Mouse (Mus musculus) kidney, embryonic 16.5 days (tissue): ENCODE measurements around the gene Hoxa5. TPM values are rescaled to one million over a fixed set of nuclear protein-coding genes. Genes with fewer than 3 reads are reported as not detected.

Experiments
- ATAC-seq: fragments of 200-750 bp; cut with Nextera tagmentation; 2 replicates; pipeline ENCODE4 v1.8.0; 2017; ENCODE audit warnings: moderate TSS enrichment; ENCODE audit not compliant: low FRiP score, low TSS enrichment
- H3K27ac ChIP-seq: fragments of 300-500 bp; sonication (generic); 2 replicates; pipeline ENCODE4 v1.5.1; 2014; ENCODE audit warnings: low read length
- H3K27me3 ChIP-seq: fragments of 300-500 bp; sonication (generic); 2 replicates; pipeline ENCODE4 v1.6.1; 2014; ENCODE audit warnings: low read length, control low read depth, mixed read lengths; ENCODE audit not compliant: insufficient read depth
- H3K36me3 ChIP-seq: fragments of 300-500 bp; sonication (generic); 2 replicates; pipeline ENCODE4 v1.6.1; 2014; ENCODE audit warnings: low read length, control low read depth, mixed read lengths; ENCODE audit not compliant: insufficient read depth
- H3K4me1 ChIP-seq: fragments of 300-500 bp; sonication (generic); 2 replicates; pipeline ENCODE4 v1.6.1; 2014; ENCODE audit warnings: low read length, control low read depth, mixed read lengths; ENCODE audit not compliant: insufficient read depth
- H3K4me2 ChIP-seq: fragments of 300-500 bp; sonication (generic); replicated peaks from 2 replicates; pipeline ENCODE4 v1.6.1; 2014; ENCODE audit warnings: low read depth, low read length
- H3K4me3 ChIP-seq: fragments of 300-500 bp; sonication (generic); 2 replicates; pipeline ENCODE4 v1.5.1; 2014; ENCODE audit warnings: mild to moderate bottlenecking, low read length
- H3K9ac ChIP-seq: fragments of 300-500 bp; sonication (generic); replicated peaks from 2 replicates; pipeline ENCODE4 v1.6.1; 2014; ENCODE audit warnings: low read length
- H3K9me3 ChIP-seq: fragments of 300-500 bp; sonication (generic); 2 replicates; pipeline ENCODE4 v1.6.1; 2016; ENCODE audit warnings: low read length, control low read depth
- WGBS: fragments of 180-500 bp; shearing (Covaris S2); extraction: QIAGEN DNeasy Blood & Tissue Kit; methylation state at CpG from one replicate; pipeline ENCODE4 v1.1.7; 2014; 5-methylcytosine and 5-hydroxymethylcytosine counted together
- polyA plus RNA-seq: library from polyadenylated mRNA; unstranded; fragments of >200 nt; fragmentation: Nextera tagmentation; extraction: Ambion mirVana; gene quantifications from 2 replicates; pipeline ENCODE4 v1.2.1, GENCODE M21; 2015

The Hoxa5 gene
- polyA plus RNA-seq, 1 experiment from 2014 or later = 9.5 TPM

DNA sequence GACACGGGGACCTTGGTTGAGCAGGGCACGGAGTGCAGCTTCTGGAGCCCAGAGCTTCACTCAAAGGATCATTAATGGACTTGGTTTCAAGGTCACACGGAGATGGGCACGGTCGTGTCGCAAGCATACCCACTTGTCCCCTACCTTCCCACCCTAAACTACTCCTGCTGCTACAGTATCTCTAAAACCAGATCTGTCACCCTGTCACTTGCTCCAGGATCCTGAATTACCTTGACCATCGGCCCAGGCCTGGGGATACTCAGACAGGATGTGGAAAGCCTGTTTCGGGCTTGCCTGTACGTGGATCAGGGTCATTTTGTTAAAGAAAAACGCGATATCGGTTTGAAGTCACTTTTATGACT lies 5.3 kb upstream of the Hoxa5 start:
- Histone ChIP-seq H3K9ac (peak overlapping the region; percentile 75), H3K9me3 (no peaks in the 10 kb centered on the region), H3K36me3 (peaks cover 8% of the 10 kb centered on the region; the same call in 1 of the 2 replicates), H3K4me1 (peaks cover 62% of the 10 kb centered on the region), H3K4me3 (peak overlapping the region; percentile 80), H3K27ac (peak overlapping the region; percentile 84), H3K27me3 (0 out of 2 replicates have a peak, but pooled peaks cover 4% of the 10 kb centered on the region), H3K4me2 (peak overlapping the region; percentile 81)
- ATAC-seq = no peak
- WGBS = 6% methylated on average over 12 of the region's 12 CpGs

DNA sequence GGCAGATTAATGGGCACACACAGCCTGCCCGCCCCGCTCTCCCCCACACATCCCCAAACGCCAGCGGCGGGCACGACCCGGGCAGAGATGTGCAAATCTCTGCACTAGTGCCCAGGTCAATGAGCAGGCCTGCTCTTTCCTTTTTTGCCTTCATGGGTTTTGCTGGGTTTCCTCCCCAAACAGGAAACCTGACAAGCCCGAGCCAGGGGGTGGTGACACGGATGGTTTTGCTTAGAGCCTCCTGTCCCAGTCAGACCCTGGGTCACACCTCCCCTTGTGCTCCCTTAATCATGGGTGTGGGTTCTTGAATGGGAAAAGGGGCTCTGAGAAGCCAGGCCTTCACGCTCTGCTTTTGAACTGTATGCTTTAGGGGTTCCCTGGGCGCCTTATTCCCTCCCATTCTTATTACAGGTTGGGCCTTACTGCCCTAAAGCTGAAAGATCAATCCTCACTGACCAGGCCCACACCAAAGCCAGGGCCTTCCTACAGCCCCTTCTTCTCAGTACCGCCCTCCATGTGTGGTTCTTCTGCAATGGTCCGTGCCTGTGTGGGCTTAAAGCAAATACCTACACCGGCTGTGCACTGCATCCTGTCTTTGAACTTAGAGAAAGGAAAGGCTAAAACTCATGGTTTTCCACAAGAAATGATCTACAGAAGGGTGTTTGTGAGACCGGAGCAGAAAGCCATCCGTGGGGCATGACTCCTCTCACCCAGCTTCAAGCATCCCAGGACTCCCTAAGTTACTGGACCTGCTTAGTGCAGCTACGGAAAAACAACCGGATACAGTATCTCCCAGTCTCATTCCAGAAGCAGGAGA lies 4.7 kb upstream of the Hoxa5 start:
- peak overlapping the region; percentile 81 for H3K4me2 ChIP-seq
- H3K9me3 ChIP-seq = no peaks in the 10 kb centered on the region
- ATAC-seq = peak; percentile 14; the same call in 1 of the 2 replicates
- 0 out of 2 replicates have a peak, but pooled peaks cover 4% of the 10 kb centered on the region for H3K27me3 ChIP-seq
- peak overlapping the region; percentile 75 for H3K9ac ChIP-seq
- H3K4me3 ChIP-seq = peak overlapping the region; percentile 80
- H3K4me1 ChIP-seq = peaks cover 58% of the 10 kb centered on the region
- H3K36me3 ChIP-seq = peaks cover 8% of the 10 kb centered on the region; the same call in 1 of the 2 replicates
- 7% methylated on average over 16 of the region's 18 CpGs for WGBS
- H3K27ac ChIP-seq = peak overlapping the region; percentile 84

DNA sequence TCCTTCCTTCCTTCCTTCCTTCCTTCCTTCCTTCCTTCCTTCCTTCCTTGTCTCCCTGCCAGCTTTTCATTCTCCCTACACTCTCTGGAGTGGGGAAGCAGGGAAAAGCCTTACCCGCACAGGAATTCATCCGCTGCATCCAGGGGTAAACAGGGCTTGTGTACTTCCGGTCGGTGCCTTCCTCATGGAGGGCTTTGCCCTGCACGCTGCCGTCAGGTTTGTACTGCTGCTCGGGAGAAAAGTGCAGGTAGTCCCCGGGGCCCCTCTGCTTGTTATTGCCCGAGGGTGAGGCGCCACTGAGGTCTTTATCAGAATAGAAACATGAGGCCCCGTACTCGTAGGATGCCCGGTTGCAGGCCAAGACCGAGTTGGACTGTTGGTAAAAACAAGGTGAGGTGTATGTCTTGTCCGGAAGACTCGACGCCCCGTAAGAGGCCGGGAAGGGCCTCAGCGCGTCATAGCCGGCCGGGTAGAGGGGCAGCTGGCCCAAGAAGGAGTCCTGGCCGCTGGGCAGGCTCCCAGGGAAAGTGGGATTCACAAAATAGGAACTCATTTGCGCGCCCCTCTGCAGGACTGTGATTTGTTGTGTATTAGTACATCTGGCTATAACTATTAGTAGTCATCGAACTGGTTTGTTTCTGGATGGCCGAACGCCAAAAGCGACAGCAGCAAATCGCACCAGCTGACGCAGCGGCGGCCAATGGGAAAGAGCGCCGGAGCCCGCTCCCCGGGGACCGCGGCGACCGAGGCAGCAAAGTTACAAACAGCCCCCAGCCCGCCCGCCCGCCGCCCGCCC lies 3.9 kb upstream of the Hoxa5 start, which contains the start of gene Hoxa6:
Gene Hoxa6 (minus strand): TSS at position 651 of the 796 bp plus-strand sequence.
- H3K9ac ChIP-seq = peak within 1 kb of the TSS; percentile 75
- H3K27me3 ChIP-seq = 0 out of 2 replicates have a peak, but pooled peaks cover 4% of the 10 kb centered on the region
- H3K4me3 ChIP-seq = peak within 1 kb of the TSS; percentile 80
- peaks cover 8% of the 10 kb centered on the region; the same call in 1 of the 2 replicates for H3K36me3 ChIP-seq
- no peaks in the 10 kb centered on the region for H3K9me3 ChIP-seq
- peaks cover 60% of the 10 kb centered on the region for H3K4me1 ChIP-seq
- H3K27ac ChIP-seq = peak within 1 kb of the TSS; percentile 84
- WGBS = 2% methylated on average over 46 of the region's 47 CpGs
- H3K4me2 ChIP-seq = peak within 1 kb of the TSS; percentile 81
- no peak; the same call in 1 of the 2 replicates for ATAC-seq

DNA sequence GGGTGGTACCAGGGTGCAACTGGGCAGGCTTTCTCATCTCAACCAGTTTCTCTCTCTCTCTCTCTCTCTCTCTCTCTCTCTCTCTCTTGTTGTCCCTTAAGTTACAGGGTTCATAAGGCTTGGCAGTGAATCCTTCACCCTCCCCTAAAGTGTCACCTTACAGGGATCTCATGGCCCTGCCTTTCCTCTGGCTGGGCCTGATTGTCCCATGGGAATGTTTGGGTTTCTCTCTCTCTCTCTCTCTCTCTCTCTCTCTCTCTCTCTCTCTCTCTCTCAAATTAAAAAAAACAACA lies 3.2 kb upstream of the Hoxa5 start:
- peaks cover 64% of the 10 kb centered on the region for H3K4me1 ChIP-seq
- ATAC-seq = no peak
- H3K9ac ChIP-seq = peak overlapping the region; percentile 62
- peak overlapping the region; percentile 81 for H3K4me2 ChIP-seq
- peak overlapping the region; percentile 56 for H3K27ac ChIP-seq
- 0 out of 2 replicates have a peak, but pooled peaks cover 4% of the 10 kb centered on the region for H3K27me3 ChIP-seq
- peaks cover 8% of the 10 kb centered on the region; the same call in 1 of the 2 replicates for H3K36me3 ChIP-seq
- peak overlapping the region; percentile 55 for H3K4me3 ChIP-seq
- H3K9me3 ChIP-seq = no peaks in the 10 kb centered on the region

DNA sequence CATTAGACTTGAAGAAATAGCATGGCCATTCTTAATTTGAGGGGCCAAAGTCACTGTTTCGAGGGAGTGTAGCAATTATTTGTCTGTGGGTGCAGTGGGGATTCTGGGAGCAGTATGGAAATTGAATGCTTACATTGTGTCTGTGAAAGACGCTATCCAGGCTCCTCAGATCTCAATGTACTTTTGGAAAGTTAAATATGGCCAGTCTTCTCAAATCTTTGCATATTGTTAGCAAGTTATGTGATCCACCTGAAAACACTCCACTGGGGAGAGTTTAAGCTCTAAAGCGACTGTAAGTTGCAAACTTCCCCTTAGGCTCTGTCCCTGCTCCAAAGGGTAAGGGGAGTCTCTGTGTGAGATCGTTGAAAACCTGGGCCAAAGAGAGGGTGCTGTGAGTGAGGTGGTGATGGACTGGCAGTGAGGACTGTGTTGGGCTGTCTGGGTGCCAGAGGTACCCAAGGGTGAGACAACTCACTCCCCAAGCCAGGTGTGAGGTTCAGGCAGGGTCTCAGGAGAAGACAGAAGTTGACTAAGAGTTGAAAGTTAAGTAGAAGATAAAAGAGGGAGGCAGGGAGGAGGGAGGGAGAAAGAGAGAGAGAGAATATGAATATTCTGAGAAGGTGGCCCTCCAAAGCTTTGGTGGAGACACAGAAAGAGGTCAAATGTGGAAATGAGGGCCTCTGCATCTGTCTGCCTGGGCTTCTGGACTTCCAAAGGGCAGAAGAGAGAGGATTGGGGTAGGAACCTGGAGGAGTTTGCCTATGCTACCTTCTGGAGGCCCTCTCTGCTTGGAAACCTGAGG lies 2.7 kb upstream of the Hoxa5 start:
- Histone ChIP-seq H3K4me2 (peak overlapping the region; percentile 81), H3K27ac (peak overlapping the region; percentile 56), H3K4me1 (peaks cover 69% of the 10 kb centered on the region), H3K9me3 (no peaks in the 10 kb centered on the region), H3K9ac (peak overlapping the region; percentile 62), H3K4me3 (peak overlapping the region; percentile 55), H3K36me3 (peaks cover 8% of the 10 kb centered on the region; the same call in 1 of the 2 replicates), H3K27me3 (0 out of 2 replicates have a peak, but pooled peaks cover 4% of the 10 kb centered on the region)
- no peak for ATAC-seq
- 18% methylated on average over 4 of the region's 4 CpGs for WGBS

DNA sequence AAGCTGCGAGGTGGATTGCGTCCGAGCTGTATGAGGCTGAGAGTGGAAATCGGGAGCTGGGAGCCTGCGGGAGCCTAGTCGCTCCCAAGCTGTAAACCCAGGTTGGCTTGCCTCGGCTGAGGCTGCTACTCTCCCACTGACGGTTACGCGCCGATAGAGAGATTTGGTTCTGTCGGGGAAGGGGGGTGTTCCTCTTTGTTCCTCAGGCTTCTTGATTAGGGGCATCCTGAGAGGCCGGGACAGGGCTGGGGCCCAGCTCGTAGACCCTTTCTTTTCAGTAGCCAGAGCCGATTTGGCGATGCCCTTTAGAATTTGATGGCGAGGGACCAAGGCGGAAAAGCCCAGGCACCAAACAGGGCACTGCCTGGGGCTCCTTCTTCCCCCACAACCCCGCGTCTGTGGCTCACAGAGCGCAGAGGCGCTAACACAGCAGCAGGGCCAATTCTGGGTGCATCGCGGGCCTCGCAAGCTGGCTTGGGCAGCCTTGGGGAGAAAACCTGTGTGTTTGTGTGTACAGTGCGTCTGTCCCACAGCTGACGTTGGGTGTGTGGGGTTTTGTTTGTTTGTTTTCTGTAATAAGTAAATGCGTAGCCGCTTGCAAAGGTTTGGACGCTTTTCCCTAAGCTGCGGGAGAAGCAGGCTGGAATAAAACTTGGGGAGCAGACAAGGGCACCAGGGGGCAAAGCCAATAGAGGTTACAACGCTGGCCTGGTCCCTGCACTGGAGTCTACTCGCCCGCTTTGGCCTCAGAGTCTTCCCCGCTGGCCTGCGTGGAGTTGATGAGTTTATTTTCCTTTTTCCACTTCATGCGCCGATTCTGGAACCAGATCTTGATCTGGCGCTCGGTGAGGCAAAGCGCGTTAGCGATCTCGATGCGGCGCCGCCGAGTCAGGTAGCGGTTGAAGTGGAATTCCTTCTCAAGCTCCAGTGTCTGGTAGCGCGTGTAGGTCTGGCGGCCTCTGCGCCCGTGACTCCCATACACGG lies 1.5 kb upstream of the Hoxa5 start:
- Histone ChIP-seq H3K27me3 (0 out of 2 replicates have a peak, but pooled peaks cover 6% of the 10 kb centered on the region), H3K4me2 (peak overlapping the region; percentile 81), H3K27ac (peak overlapping the region; percentile 43), H3K9me3 (no peaks in the 10 kb centered on the region), H3K4me3 (peak overlapping the region; percentile 55), H3K36me3 (peaks cover 17% of the 10 kb centered on the region; the same call in 1 of the 2 replicates), H3K4me1 (peaks cover 77% of the 10 kb centered on the region), H3K9ac (peak overlapping the region; percentile 62)
- ATAC-seq = no peak
- 14% methylated on average over 55 of the region's 55 CpGs for WGBS

DNA sequence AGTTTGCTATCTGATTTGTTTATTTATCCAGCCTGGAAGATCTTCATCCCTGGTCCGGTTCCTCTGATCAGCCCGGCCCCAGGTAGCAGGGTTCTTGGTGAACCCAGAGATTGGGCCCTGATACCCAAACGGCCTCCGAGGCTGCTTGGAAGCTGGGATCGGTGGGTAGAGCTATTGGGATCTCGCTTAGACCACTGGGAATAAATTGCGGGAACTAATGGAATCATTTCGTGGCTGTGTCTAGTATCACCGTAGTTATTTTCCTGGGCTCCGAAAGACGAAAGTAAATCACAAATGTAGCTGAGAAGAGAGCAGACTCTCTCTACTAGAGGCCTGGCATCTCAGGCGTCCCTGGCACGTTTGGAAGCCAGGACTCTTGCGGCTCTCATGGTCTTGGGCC lies 834 bp upstream of the Hoxa5 start:
- peak overlapping the region; percentile 55 for H3K4me3 ChIP-seq
- no peak for ATAC-seq
- 14% methylated on average over 14 of the region's 14 CpGs for WGBS
- H3K27me3 ChIP-seq = 0 out of 2 replicates have a peak, but pooled peaks cover 5% of the 10 kb centered on the region
- peak overlapping the region; percentile 81 for H3K4me2 ChIP-seq
- peaks cover 82% of the 10 kb centered on the region for H3K4me1 ChIP-seq
- no peaks in the 10 kb centered on the region for H3K9me3 ChIP-seq
- peak overlapping the region; percentile 43 for H3K27ac ChIP-seq
- H3K9ac ChIP-seq = peak overlapping the region; percentile 62
- peaks cover 18% of the 10 kb centered on the region; the same call in 1 of the 2 replicates for H3K36me3 ChIP-seq

DNA sequence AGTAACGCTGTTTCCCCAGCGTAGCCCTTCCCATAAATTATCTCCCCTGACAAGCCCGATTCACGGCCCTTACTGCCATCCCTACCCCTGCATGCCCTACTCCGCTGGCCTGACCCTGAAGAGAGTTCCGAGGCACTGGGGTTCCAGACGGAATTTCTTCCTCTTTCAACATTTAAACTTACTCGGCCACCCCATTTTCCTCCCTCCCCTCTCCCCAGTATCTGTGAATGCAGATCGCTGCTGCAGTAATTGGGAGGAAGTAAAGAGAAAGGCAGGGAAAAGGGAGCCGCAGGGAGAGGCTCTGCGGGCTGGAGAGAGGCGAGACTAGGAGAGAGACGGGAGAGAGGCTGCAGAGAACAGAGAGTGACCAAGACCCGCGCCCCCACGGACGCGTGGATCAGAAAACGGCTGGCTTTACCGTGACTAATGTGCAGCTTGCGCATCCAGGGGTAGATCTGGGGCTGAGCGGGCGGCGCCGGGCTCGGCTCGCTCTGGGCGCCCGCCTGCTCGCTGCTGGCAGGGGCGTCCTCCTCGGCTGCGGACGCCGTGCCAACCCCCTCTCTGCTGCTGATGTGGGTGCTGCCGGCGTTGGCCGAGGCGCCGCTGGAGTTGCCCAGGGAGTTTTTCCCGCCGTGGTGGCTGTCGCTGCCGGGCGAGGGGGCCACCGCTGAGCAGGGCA lies 877 bp downstream of the Hoxa5 start:
- ATAC-seq = no peak
- 2% methylated on average over 33 of the region's 46 CpGs for WGBS
- peak overlapping the region; percentile 81 for H3K4me2 ChIP-seq
- peak overlapping the region; percentile 55 for H3K4me3 ChIP-seq
- H3K4me1 ChIP-seq = peaks cover 85% of the 10 kb centered on the region
- H3K27ac ChIP-seq = peak overlapping the region; percentile 78
- H3K27me3 ChIP-seq = 0 out of 2 replicates have a peak, but pooled peaks cover 5% of the 10 kb centered on the region
- H3K9me3 ChIP-seq = no peaks in the 10 kb centered on the region
- peaks cover 18% of the 10 kb centered on the region; the same call in 1 of the 2 replicates for H3K36me3 ChIP-seq
- H3K9ac ChIP-seq = peak overlapping the region; percentile 78
